Mouse (Mus musculus): Measurements from ENCODE around the gene Ptk7. TPM values are rescaled to one million over a fixed set of nuclear protein-coding genes. Genes with fewer than 3 reads are reported as not detected.

Ptk7 gene
- total and polyA plus RNA-seq, 3 experiments, result 0.11 to 4.8 (median 0.29) TPM

DNA sequence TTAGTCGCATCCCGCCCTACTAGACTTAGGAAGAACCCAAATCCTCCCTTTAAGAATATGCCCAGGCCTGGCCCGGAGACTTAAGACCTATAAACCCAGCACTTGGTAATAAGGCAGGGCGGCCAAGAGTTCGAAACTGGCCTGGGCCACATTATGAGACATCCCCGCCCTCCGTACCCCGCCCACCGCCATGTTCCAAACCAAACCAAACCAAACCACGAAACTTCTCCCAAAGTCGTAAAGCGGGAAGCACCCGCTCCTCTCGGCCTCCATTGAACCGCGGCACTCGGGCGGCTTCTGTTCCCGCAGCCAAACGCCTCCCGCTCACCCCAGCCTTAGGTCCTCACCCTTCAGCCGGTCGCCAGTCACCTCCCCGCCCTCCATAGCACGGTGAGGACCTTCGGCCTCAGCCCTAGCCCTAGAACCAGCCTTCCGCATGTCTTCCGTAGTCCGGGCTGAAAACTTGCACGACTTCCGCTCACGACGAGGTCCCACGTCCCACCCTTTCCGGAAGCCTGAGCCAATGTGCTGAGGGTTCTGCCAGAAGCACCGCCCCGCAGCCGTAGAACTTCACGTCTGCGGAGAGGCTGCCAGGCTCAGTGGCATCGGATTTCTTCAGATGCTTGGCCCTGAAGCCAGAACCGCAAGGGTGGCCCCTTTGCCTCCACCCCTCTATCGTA, 44.7 kb upstream of the Ptk7 start, which contains the start of gene Rrp36:
Gene Rrp36, minus strand, starts transcription at position 503 of the 680 bp plus-strand sequence.
- in situ Hi-C loops (cut with MboI; ENCODE audit: low pct_ligation_motif_present, low pct_unique_long_range_greater_than_20kb, low sequenced_read_pairs), result no loop called here

DNA sequence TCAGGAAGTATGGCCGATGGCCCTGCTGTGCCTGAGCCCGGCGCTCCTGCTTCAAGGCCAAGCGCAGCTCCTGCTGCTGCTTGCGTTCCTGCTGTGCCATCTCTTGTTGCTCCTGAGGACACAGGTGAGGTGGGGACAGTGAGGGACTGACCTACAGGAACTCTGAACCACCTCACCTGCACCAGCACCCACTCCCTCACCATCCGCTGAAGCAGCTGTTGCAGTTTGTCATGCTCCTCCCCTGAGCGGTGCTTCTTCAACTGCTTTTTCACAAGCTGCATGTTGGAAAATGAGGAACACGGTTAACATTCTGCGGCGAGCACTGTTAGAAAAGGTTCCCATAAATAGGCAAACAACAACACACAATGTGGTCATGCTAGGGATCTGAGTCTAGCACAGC, 40.6 kb upstream of the Ptk7 start:
- Histone ChIP-seq H3K36me3 (replicated peaks in 1 of 2; ENCODE audit: control insufficient read depth in 1 of 2, insufficient read depth in 1 of 2, low read length in 1 of 2) (peaks cover 54 to 78% of the 10 kb centered on the region in 2 experiments), H3K4me3 (replicated peaks in 1 of 3; ENCODE audit: low read depth in 2 of 3, low read length in 2 of 3, poor library complexity in 1 of 3) (no peak overlapping the region), H3K79me2 (replicated peaks; ENCODE audit: control insufficient read depth, extremely low read depth, insufficient read depth, poor library complexity, severe bottlenecking) (peaks cover 20% of the 10 kb centered on the region), H3K4me2 (ENCODE audit: insufficient read depth, low read depth, poor library complexity, severe bottlenecking) (no peak overlapping the region), H3K27me3 (replicated peaks) (no peaks in the 10 kb centered on the region), H3K4me1 (ENCODE audit: control insufficient read depth in 1 of 2, insufficient read depth in 2 of 2) (peaks cover 8 to 29% of the 10 kb centered on the region in 2 experiments), H3K9me3 (replicated peaks; ENCODE audit: low read length) (peaks cover 7% of the 10 kb centered on the region), H3K27ac (ENCODE audit: insufficient read depth, low read depth) (no peak overlapping the region), H3K9ac (ENCODE audit: insufficient read depth, low read depth) (no peak overlapping the region)
- no peak for TF ChIP-seq TBP (conservative IDR thresholded peaks at IDR 0.05; ENCODE audit: low read depth, low read length)
- TF ChIP-seq PAX5 (IDR thresholded peaks at IDR 0.05; ENCODE audit: low read length), result no peak
- TF ChIP-seq NRF1 (IDR thresholded peaks at IDR 0.05; ENCODE audit: low read depth, low read length), result no peak
- no peak for TF ChIP-seq NELFE (IDR thresholded peaks at IDR 0.05; ENCODE audit: low read depth, low read length)
- TF ChIP-seq GABPA (IDR thresholded peaks at IDR 0.05; ENCODE audit: insufficient replicate concordance, low read depth, low read length), result no peak
- in situ Hi-C loops (cut with MboI; ENCODE audit: low pct_ligation_motif_present, low pct_unique_long_range_greater_than_20kb, low sequenced_read_pairs), result no loop called here
- DNase-seq (ENCODE audit: extremely low read depth), result no peak
- dilution Hi-C loops (cut with MboI; ENCODE audit: extremely low pct_ligation_motif_present, extremely low pct_unique_long_range_greater_than_20kb, low sequenced_read_pairs), result no loop called here

More for the DNA sequence above, 44.7 kb upstream of the Ptk7 start, which contains the start of gene Rrp36:
- Histone ChIP-seq H3K4me1 (ENCODE audit: control insufficient read depth in 1 of 2, insufficient read depth in 2 of 2) (peaks cover 13 to 37% of the 10 kb centered on the region in 2 experiments), H3K9ac (ENCODE audit: insufficient read depth, low read depth) (peak within 1 kb of the TSS; percentile 45), H3K27ac (ENCODE audit: insufficient read depth, low read depth) (peak within 1 kb of the TSS; percentile 35), H3K27me3 (replicated peaks) (no peaks in the 10 kb centered on the region), H3K4me2 (ENCODE audit: insufficient read depth, low read depth, poor library complexity, severe bottlenecking) (peak within 1 kb of the TSS; percentile 90), H3K9me3 (replicated peaks; ENCODE audit: low read length) (peaks cover 7% of the 10 kb centered on the region), H3K79me2 (replicated peaks; ENCODE audit: control insufficient read depth, extremely low read depth, insufficient read depth, poor library complexity, severe bottlenecking) (peaks cover 31% of the 10 kb centered on the region), H3K4me3 (replicated peaks in 1 of 3; ENCODE audit: low read depth in 2 of 3, low read length in 2 of 3, poor library complexity in 1 of 3) (peak within 1 kb of the TSS; percentile 64 to 94 (median 81)), H3K36me3 (replicated peaks in 1 of 2; ENCODE audit: control insufficient read depth in 1 of 2, insufficient read depth in 1 of 2, low read length in 1 of 2) (peaks cover 66 to 82% of the 10 kb centered on the region in 2 experiments)
- peak; percentile 94 for DNase-seq (ENCODE audit: extremely low read depth)
- dilution Hi-C loops (cut with MboI; ENCODE audit: extremely low pct_ligation_motif_present, extremely low pct_unique_long_range_greater_than_20kb, low sequenced_read_pairs), result no loop called here
- TF ChIP-seq IRF4 (IDR thresholded peaks at IDR 0.05; ENCODE audit: low read depth, low read length) (no peak), NELFE (IDR thresholded peaks at IDR 0.05; ENCODE audit: low read depth, low read length) (peak; percentile 47), SMC3 (IDR thresholded peaks at IDR 0.05; ENCODE audit: low read depth, low read length) (no peak), ELF1 (IDR thresholded peaks at IDR 0.05; ENCODE audit: low read depth, low read length) (peak; percentile 97), HCFC1 (IDR thresholded peaks at IDR 0.05; ENCODE audit: low read depth, low read length) (peak; percentile 84), RCOR1 (conservative IDR thresholded peaks at IDR 0.05; ENCODE audit: low read depth, low read length) (no peak), SIN3A (IDR thresholded peaks at IDR 0.05; ENCODE audit: low read length) (peak; percentile 90), POLR2A (IDR thresholded peaks at IDR 0.05; ENCODE audit: low read depth, low read length) (peak; percentile 90), E2F4 (IDR thresholded peaks at IDR 0.05; ENCODE audit: insufficient replicate concordance, low read depth, low read length) (no peak), TCF12 (IDR thresholded peaks at IDR 0.05; ENCODE audit: low read depth, low read length) (no peak), EP300 (IDR thresholded peaks at IDR 0.05; ENCODE audit: low read length) (no peak), RAD21 (IDR thresholded peaks at IDR 0.05; ENCODE audit: low read depth, low read length) (no peak), POLR2AphosphoS2 (IDR thresholded peaks at IDR 0.05; ENCODE audit: low read depth, low read length) (peak; percentile 97), BHLHE40 (IDR thresholded peaks at IDR 0.05; ENCODE audit: low read depth, low read length) (no peak), ZNF384 (IDR thresholded peaks at IDR 0.05; ENCODE audit: low read depth, low read length) (no peak), NRF1 (IDR thresholded peaks at IDR 0.05; ENCODE audit: low read depth, low read length) (no peak), TBP (conservative IDR thresholded peaks at IDR 0.05; ENCODE audit: low read depth, low read length) (0 out of 2 replicates have a peak, but pooled peaks have one; percentile 17), ZC3H11A (IDR thresholded peaks at IDR 0.05; ENCODE audit: low read depth, low read length) (no peak), PAX5 (IDR thresholded peaks at IDR 0.05; ENCODE audit: low read length) (no peak), JUN (IDR thresholded peaks at IDR 0.05; ENCODE audit: insufficient read depth, low read depth, low read length) (no peak), ZMIZ1 (IDR thresholded peaks at IDR 0.05; ENCODE audit: low read depth, low read length) (peak; percentile 71; the same call in 1 of the 2 replicates), JUND (conservative IDR thresholded peaks at IDR 0.05; ENCODE audit: low read depth, low read length) (no peak), MAFK (IDR thresholded peaks at IDR 0.05; ENCODE audit: insufficient replicate concordance, low read length) (no peak), ZKSCAN1 (IDR thresholded peaks at IDR 0.05; ENCODE audit: borderline replicate concordance, low read depth, low read length) (no peak), USF2 (conservative IDR thresholded peaks at IDR 0.05; ENCODE audit: low read depth, low read length) (no peak), MAZ (IDR thresholded peaks at IDR 0.05; ENCODE audit: low read depth, low read length) (no peak), ETS1 (conservative IDR thresholded peaks at IDR 0.05; ENCODE audit: low read depth, low read length) (no peak), GABPA (IDR thresholded peaks at IDR 0.05; ENCODE audit: insufficient replicate concordance, low read depth, low read length) (no peak), MXI1 (IDR thresholded peaks at IDR 0.05; ENCODE audit: low read depth, low read length) (peak; percentile 95), UBTF (IDR thresholded peaks at IDR 0.05; ENCODE audit: low read depth, low read length) (no peak), CHD2 (IDR thresholded peaks at IDR 0.05; ENCODE audit: low read length) (no peak), CHD1 (IDR thresholded peaks at IDR 0.05; ENCODE audit: low read depth, low read length) (no peak), CTCF (conservative IDR thresholded peaks at IDR 0.05 in 1 of 2, IDR thresholded peaks at IDR 0.05 in 1 of 2; ENCODE audit: low read depth in 2 of 2, low read length in 2 of 2) (no peak), MAX (IDR thresholded peaks at IDR 0.05; ENCODE audit: low read length) (no peak; the same call in 1 of the 2 replicates), USF1 (IDR thresholded peaks at IDR 0.05; ENCODE audit: low read depth, low read length) (no peak), KAT2A (IDR thresholded peaks at IDR 0.05; ENCODE audit: insufficient replicate concordance, low read length) (no peak; the same call in 1 of the 2 replicates), MYC (IDR thresholded peaks at IDR 0.05; ENCODE audit: low read depth, low read length) (no peak), MEF2A (IDR thresholded peaks at IDR 0.05; ENCODE audit: borderline replicate concordance, low read depth, low read length) (no peak)
